Mouse (Mus musculus) embryonic facial prominence, embryonic 15.5 days (tissue): ENCODE results near the gene Rergl. TPM values are rescaled to one million over a fixed set of nuclear protein-coding genes. Genes with fewer than 3 reads are reported as not detected.

Experiments
- ATAC-seq: fragments of 200-750 bp; cut with Nextera tagmentation; 2 replicates; pipeline ENCODE4 v1.8.0; 2017; ENCODE audit warnings: low read depth, moderate TSS enrichment; ENCODE audit not compliant: insufficient number of reproducible peaks, low FRiP score, low TSS enrichment
- H3K27ac ChIP-seq: fragments of 300-500 bp; sonication (generic); replicated peaks from 2 replicates; pipeline ENCODE4 v1.5.1; 2015; ENCODE audit warnings: mild to moderate bottlenecking, inconsistent platforms
- H3K27me3 ChIP-seq: fragments of 300-500 bp; sonication (generic); 2 replicates; pipeline ENCODE4 v1.6.1; 2015; ENCODE audit warnings: inconsistent platforms
- H3K36me3 ChIP-seq: fragments of 300-500 bp; sonication (generic); 2 replicates; pipeline ENCODE4 v1.6.1; 2015; ENCODE audit warnings: mild to moderate bottlenecking, inconsistent platforms
- H3K4me1 ChIP-seq: fragments of 300-500 bp; sonication (generic); 2 replicates; pipeline ENCODE4 v1.6.1; 2015; ENCODE audit warnings: inconsistent platforms
- H3K4me2 ChIP-seq: fragments of 300-500 bp; sonication (generic); replicated peaks from 2 replicates; pipeline ENCODE4 v1.6.1; 2015; ENCODE audit warnings: mild to moderate bottlenecking, inconsistent platforms
- H3K4me3 ChIP-seq: fragments of 300-500 bp; sonication (generic); replicated peaks from 2 replicates; pipeline ENCODE4 v1.5.1; 2015; ENCODE audit warnings: mild to moderate bottlenecking, inconsistent platforms
- H3K9ac ChIP-seq: fragments of 300-500 bp; sonication (generic); 2 replicates; pipeline ENCODE4 v1.6.1; 2015; ENCODE audit warnings: inconsistent platforms
- H3K9me3 ChIP-seq: fragments of 300-500 bp; sonication (generic); replicated peaks from 2 replicates; pipeline ENCODE4 v1.6.1; 2016; ENCODE audit warnings: inconsistent platforms
- whole genome bisulfite sequencing: fragments of 180-500 bp; shearing (Covaris S2); methylation state at CpG from one replicate; pipeline ENCODE4 v1.1.7; 2015; 5-methylcytosine and 5-hydroxymethylcytosine counted together
- polyA plus RNA-seq: library from polyadenylated mRNA; unstranded; fragments of >200 nt; fragmentation: Nextera tagmentation; extraction: Ambion mirVana; gene quantifications from 2 replicates; pipeline ENCODE4 v1.2.1, GENCODE M21; 2015

Rergl gene
- polyA plus RNA-seq: not detected in 2 replicates

DNA sequence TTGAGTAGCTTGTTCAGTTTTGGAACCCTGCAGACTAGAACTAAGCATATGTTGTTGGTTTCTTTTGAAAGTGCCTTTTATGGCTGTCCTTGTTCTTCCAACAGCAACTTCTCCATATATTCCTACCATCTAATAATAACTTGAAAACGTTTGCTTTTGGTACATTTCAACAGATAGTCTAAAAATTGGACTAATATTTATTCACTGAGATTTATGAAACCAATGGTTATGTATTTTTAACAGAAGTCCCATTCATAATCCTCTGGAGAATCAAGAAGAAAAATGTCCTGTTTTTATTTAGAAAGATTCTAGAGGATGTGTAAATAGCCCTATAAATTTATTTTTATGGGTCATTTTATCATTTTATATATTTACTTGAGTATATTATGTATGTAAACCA is at the start of gene Rergl:
TSS of gene Rergl (minus strand) at position 101 of the 400 bp plus-strand sequence.
- ATAC-seq: no peak
- 29% methylated on average over 1 of the region's 1 CpGs for WGBS

GRCm38 (mm10) chr6:139538469-139538868 is 36.7 kb upstream of the Rergl start:
- 50% methylated on average over 2 of the region's 2 CpGs for WGBS
- H3K4me3 ChIP-seq: no peak overlapping the region
- H3K36me3 ChIP-seq: no peaks in the 10 kb centered on the region
- no peaks in the 10 kb centered on the region for H3K4me1 ChIP-seq
- no peak overlapping the region for H3K4me2 ChIP-seq
- no peak overlapping the region for H3K9ac ChIP-seq
- H3K27ac ChIP-seq: no peak overlapping the region
- H3K27me3 ChIP-seq: no peaks in the 10 kb centered on the region
- ATAC-seq: no peak
- H3K9me3 ChIP-seq: no peaks in the 10 kb centered on the region

More for the DNA sequence above, at the start of gene Rergl:
- H3K4me1 ChIP-seq: no peaks in the 10 kb centered on the region
- no peaks in the 10 kb centered on the region for H3K27me3 ChIP-seq
- no peaks in the 10 kb centered on the region for H3K9me3 ChIP-seq
- H3K4me2 ChIP-seq: no peak within 1 kb of the TSS
- no peak within 1 kb of the TSS for H3K4me3 ChIP-seq
- H3K9ac ChIP-seq: no peak within 1 kb of the TSS
- no peaks in the 10 kb centered on the region for H3K36me3 ChIP-seq
- no peak within 1 kb of the TSS for H3K27ac ChIP-seq

- H3K9ac ChIP-seq: no peak overlapping the region
- H3K9me3 ChIP-seq: no peaks in the 10 kb centered on the region
- H3K4me3 ChIP-seq: no peak overlapping the region
- ATAC-seq: no peak
- no peak overlapping the region for H3K4me2 ChIP-seq
- no peaks in the 10 kb centered on the region for H3K4me1 ChIP-seq
- no peaks in the 10 kb centered on the region for H3K36me3 ChIP-seq
- H3K27ac ChIP-seq: no peak overlapping the region
- H3K27me3 ChIP-seq: no peaks in the 10 kb centered on the region
These were observed 23.6 kb upstream of the Rergl start for GRCm38 (mm10) chr6:139525406-139525805.

GRCm38 (mm10) chr6:139524288-139524687 is 22.5 kb upstream of the Rergl start:
- Histone ChIP-seq H3K36me3 (no peaks in the 10 kb centered on the region), H3K27ac (no peak overlapping the region), H3K4me3 (no peak overlapping the region), H3K9ac (no peak overlapping the region), H3K27me3 (no peaks in the 10 kb centered on the region), H3K9me3 (no peaks in the 10 kb centered on the region), H3K4me1 (no peaks in the 10 kb centered on the region), H3K4me2 (no peak overlapping the region)
- WGBS: 60% methylated on average over 5 of the region's 5 CpGs
- ATAC-seq: no peak

DNA sequence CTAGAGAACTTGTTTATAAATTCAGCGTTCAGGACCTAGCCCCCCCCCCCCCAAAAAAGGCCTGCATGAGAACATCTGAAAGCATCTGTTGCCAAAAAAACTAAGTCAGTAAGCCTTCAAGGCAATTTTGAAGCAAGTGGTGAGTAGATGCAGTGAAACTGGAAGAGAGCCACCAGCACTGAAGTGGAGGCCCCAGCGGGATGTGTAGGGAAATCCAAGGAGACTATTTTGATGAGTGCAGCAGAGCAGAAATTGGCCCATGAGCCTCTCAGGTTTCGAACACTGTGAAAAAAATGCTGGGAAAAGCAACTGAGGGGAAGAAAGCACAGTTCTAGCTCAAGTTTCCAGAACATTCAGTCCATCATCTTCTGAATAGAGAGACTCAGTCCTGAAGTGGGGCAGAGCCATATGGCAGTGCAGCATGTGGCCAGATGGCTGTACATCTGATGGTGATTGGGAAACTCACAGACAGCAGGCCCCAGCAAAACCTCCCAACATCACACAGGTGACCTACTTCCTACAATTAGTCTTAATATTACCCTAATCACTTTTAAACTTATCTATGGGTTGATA is 13.2 kb upstream of the Rergl start:
- H3K9ac ChIP-seq: no peak overlapping the region
- no peak overlapping the region for H3K4me2 ChIP-seq
- no peak overlapping the region for H3K4me3 ChIP-seq
- H3K27me3 ChIP-seq: no peaks in the 10 kb centered on the region
- H3K9me3 ChIP-seq: no peaks in the 10 kb centered on the region
- 64% methylated on average over 3 of the region's 3 CpGs for WGBS
- no peak for ATAC-seq
- no peaks in the 10 kb centered on the region for H3K4me1 ChIP-seq
- H3K36me3 ChIP-seq: no peaks in the 10 kb centered on the region
- H3K27ac ChIP-seq: no peak overlapping the region

DNA sequence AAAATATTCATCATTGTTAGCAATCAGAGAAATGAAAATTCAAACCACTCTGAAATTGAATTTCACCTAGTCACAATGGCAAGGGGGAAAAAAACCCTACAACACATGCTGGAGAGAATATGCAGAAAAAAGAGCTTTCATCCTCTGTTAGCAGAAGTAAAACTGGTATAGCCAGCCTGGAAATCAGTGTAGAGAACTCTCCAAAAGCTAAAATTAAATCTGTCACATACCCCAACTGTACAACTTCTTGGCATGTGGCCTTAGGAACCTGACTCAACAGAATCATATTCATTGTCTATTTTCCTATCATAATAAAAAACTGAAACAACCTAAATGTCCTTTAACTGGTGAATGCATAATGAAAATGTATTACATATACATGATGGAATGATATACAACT is 22.0 kb downstream of the Rergl start:
- H3K27ac ChIP-seq: no peak overlapping the region
- H3K9ac ChIP-seq: no peak overlapping the region
- H3K36me3 ChIP-seq: no peaks in the 10 kb centered on the region
- H3K27me3 ChIP-seq: no peaks in the 10 kb centered on the region
- no peak overlapping the region for H3K4me3 ChIP-seq
- no peaks in the 10 kb centered on the region for H3K9me3 ChIP-seq
- no peak overlapping the region for H3K4me2 ChIP-seq
- no peaks in the 10 kb centered on the region for H3K4me1 ChIP-seq
- ATAC-seq: no peak

DNA sequence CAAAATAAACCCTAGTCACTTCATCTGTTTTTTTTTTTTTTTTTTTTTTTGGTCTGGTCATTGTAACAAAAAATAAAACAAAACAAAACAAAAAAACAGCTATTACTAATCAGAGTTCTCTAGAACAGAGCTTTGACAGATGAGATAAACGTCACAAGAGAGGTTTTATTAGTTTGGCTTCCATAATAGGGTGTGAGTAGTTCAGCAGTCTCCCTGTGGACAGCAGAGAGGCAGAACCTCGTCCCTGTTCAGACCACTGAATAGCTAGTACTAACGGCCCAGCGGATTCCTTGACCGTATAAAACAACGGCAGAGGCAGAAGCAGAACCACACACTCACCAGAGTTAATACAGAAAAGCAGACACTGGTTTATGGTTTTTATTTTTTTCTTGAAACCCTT is 36.8 kb downstream of the Rergl start:
- Histone ChIP-seq H3K4me2 (no peak overlapping the region), H3K9ac (no peak overlapping the region), H3K27ac (no peak overlapping the region), H3K4me1 (no peaks in the 10 kb centered on the region), H3K4me3 (no peak overlapping the region), H3K36me3 (no peaks in the 10 kb centered on the region), H3K27me3 (no peaks in the 10 kb centered on the region), H3K9me3 (no peaks in the 10 kb centered on the region)
- ATAC-seq: no peak
- WGBS: 74% methylated on average over 6 of the region's 6 CpGs

GRCm38 (mm10) chr6:139464292-139464691 is 37.5 kb downstream of the Rergl start:
- H3K4me2 ChIP-seq: no peak overlapping the region
- 86% methylated on average over 2 of the region's 2 CpGs for WGBS
- no peak for ATAC-seq

DNA sequence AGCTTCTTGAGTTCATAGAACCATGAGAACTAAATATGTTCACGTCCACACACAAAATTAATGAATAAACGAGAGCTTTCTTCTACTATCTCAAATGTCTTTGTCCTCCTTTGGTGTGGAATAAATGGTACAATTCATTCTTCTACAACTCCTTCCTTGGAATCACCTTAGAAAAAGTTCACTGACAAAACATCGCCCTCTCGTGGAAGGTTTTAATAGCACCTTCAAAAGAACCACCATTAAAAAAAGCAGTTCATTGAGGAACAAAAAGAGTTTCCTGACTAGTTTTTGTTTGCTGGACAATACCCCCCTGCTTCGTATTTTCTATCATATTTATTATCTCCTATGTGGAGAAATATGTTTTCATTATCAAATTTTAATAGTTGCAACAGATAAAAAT is 40.7 kb downstream of the Rergl start:
- H3K9me3 ChIP-seq: no peaks in the 10 kb centered on the region
- 31% methylated on average over 5 of the region's 5 CpGs for WGBS

More at GRCm38 (mm10) chr6:139464292-139464691, 37.5 kb downstream of the Rergl start:
- no peaks in the 10 kb centered on the region for H3K9me3 ChIP-seq
- H3K4me1 ChIP-seq: no peaks in the 10 kb centered on the region
- H3K27ac ChIP-seq: no peak overlapping the region
- no peaks in the 10 kb centered on the region for H3K27me3 ChIP-seq
- no peak overlapping the region for H3K9ac ChIP-seq
- H3K36me3 ChIP-seq: no peaks in the 10 kb centered on the region
- no peak overlapping the region for H3K4me3 ChIP-seq

DNA sequence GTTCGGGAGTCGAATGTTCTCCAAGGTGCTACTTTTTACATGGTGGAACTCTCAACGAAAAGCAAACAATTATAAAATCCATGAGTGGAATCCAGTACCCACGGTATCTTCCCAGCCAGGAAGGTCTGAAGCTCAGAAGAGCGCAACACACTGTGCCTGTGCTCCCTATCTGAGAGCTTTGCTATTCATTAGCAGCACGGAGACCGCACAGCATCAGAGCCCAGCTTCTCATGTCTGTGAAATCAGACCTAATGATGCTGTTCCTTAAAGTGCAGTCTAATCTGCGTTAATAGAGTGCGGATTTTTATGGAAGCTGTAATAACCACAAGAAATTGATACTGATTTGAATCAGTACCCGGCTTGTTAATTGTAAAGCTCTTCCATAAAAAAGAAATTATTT is 41.3 kb downstream of the Rergl start:
- no peaks in the 10 kb centered on the region for H3K36me3 ChIP-seq
- H3K27me3 ChIP-seq: no peaks in the 10 kb centered on the region
- no peak overlapping the region for H3K27ac ChIP-seq
- WGBS: 80% methylated on average over 10 of the region's 10 CpGs
- no peaks in the 10 kb centered on the region for H3K4me1 ChIP-seq
- no peaks in the 10 kb centered on the region for H3K9me3 ChIP-seq
- ATAC-seq: no peak
- no peak overlapping the region for H3K4me2 ChIP-seq
- H3K4me3 ChIP-seq: no peak overlapping the region
- H3K9ac ChIP-seq: no peak overlapping the region

More for the DNA sequence above, 40.7 kb downstream of the Rergl start:
- H3K4me2 ChIP-seq: no peak overlapping the region
- H3K4me3 ChIP-seq: no peak overlapping the region
- no peak for ATAC-seq
- no peaks in the 10 kb centered on the region for H3K27me3 ChIP-seq
- no peaks in the 10 kb centered on the region for H3K4me1 ChIP-seq
- no peak overlapping the region for H3K27ac ChIP-seq
- H3K9ac ChIP-seq: no peak overlapping the region
- no peaks in the 10 kb centered on the region for H3K36me3 ChIP-seq

GRCm38 (mm10) chr6:139443999-139444398 is 57.8 kb downstream of the Rergl start:
- H3K9ac ChIP-seq: no peak overlapping the region
- H3K4me3 ChIP-seq: no peak overlapping the region
- H3K36me3 ChIP-seq: no peaks in the 10 kb centered on the region
- no peak overlapping the region for H3K27ac ChIP-seq
- WGBS: 97% methylated on average over 2 of the region's 2 CpGs
- ATAC-seq: no peak
- no peaks in the 10 kb centered on the region for H3K9me3 ChIP-seq
- no peak overlapping the region for H3K4me2 ChIP-seq
- no peaks in the 10 kb centered on the region for H3K4me1 ChIP-seq
- H3K27me3 ChIP-seq: no peaks in the 10 kb centered on the region
